Mouse (Mus musculus): ENCODE results near the gene Fam186b.

DNA sequence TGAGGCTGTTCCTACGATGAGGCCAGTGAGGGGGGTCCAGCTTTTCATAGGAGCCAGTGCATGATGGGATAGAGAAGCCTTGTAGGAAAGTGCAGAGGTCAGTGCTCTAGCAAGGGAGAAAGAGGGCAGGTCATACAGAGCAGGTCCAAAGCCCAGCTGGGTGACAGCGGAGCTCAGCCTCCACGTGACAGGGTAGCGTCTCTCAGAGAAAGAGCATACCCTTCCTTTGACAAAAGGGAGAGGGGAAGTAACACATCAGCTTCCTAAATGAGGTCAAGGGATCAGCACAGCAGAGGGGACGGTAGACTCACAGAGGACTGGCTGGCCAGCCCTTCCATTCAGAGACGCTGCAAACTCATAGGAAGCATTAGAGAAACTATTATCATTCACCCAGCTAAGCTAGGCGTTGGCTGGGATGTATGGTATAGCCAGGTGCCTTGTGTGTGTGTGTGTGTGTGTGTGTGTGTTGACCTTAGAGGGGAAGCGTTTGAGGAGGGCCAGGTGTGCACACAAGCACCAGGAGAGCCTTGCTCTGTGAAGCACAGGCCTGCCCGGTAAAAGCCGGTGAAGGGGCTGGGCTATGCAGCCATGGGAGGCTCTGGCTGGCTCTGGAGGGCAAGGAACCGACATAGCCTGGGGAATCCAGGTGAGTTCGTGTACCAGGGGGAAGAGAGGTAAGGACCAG lies 61.2 kb downstream of the Fam186b start:
- TF ChIP-seq POLR2A (IDR thresholded peaks at IDR 0.05; ENCODE audit: insufficient read depth, low read length) (no peak), CTCF (IDR thresholded peaks at IDR 0.05; ENCODE audit: low read depth, low read length) (no peak)

Data from ES-Bruce4 (cell line).